Mouse (Mus musculus) embryo, embryonic 10 days (tissue): ENCODE measurements around the gene Nfkbie.
A peak's percentile ranks its signal among the peaks of the same experiment; 100 is the strongest.

Source experiments
- DNase-seq: peaks from one replicate; pipeline ENCODE4 v3.0.0-alpha.2; 2015; ENCODE audit warnings: low spot score

The Nfkbie gene

DNA sequence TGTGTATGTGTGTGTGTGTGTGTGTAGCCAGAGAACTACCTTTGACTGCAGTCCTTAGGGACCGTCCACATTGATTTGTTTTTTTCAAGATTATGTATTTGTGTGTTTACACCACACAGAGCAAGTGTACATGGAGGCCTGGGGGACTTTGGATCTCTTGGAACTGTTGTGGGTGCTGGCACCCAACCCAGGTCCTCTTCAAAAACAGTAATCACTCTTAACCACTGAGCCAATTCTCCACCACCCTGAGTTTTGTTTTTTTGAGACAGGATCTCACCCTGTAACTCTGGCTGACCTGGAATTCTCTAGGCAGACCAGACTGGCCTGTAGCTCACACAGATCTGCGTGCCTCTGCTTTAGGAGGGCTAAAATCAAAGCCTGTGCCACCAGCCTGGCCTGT is 42.9 kb downstream of the Nfkbie start:
- DNase-seq: no peak

DNA sequence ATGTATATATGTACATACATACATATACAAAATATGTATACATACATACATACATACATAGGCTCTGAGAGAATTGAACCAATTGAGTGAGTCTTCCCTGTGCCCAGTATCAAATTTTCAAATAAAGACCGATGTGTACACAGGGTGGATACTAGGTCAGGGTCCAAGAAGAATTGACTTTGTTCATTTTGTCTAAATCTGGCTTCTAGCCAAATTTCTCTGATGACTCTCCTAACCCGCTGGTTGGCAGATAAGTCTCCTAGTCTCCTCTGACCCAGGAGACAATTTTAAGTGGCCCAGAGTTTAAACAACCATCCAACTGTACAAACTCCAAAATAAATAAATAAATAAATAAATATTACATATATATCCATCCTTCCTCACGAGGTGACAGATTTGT is 43.4 kb downstream of the Nfkbie start:
- no peak for DNase-seq

DNA sequence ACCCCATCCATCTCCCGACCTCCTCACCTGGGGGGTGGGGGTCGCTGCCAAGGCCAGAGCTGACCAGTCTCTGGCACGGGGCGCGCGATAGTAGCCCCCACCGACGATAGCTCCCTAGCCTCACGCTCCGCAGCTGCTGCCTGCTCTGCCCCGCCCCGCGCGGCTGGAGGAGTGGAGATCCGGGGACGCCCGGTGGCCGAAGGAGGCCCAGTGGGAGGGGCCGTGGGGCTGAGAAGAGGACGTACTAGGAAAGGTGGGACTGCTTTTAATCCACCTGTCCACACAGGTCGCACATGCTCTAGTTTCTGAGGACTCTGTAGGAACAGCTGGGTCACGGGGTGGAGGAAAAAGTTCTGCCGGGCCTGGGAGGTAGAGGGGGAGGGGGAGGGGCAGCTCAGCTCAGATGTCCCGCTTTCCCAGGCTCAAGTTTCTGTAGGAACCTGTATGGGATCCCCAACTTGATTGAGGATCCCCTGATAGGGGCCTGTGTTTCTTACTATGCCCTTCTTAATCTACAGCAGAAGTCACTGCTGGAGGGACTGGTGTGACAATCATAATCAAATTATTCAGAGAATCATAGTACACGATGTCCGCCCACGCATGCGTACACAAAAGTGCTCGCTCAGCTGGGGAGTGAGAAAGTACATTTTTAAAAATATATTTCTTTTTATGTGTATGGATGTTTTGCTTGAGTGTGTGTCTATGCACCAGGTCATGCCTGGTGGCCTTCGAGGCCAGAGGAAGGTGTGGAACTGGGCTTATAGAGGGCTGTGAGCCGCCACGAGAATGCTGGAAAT is 44.1 kb downstream of the Nfkbie start, which contains the start of gene Slc29a1:
Gene Slc29a1 (minus strand): TSS at position 161 of the 797 bp plus-strand sequence.
- peak; percentile 70 for DNase-seq

DNA sequence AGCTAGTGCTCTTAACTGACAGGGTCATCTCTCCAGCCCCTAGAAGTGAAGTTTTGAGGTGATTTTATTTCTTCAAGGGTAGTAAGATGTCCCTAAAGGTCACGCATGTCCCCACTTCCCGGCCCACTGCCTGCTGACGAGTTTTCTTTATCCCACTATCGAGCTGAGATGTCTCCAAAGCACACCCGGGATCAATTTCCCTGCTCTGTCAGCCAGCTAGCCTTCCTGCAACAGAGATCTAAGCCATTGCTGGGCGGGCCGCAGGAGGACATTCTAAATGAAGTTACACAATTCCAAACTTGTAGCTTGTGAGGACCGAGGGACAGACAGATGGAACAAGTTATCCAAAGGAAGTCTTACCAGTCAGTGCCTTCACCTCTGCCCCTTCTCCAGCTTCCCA is 44.8 kb downstream of the Nfkbie start:
- no peak for DNase-seq

DNA sequence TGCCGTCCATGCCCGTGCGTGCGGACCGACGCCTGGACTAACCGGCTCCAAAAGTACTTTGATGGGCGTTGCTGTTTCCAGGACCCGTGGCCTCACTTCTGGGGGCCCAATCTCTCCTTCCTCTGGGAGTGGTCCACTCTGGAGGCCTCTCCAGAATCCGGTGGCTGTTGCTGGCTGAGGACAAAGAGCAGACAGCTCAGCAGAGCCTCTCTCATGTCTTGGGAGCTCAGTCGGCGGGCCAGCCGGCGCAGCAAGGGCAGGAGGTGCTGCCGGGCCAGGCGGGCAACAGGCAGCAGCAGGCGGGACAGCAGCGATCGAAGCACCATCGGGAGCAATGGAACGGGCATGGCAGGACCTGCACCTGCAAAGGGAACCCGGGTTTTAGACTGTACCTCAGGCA is 45.8 kb downstream of the Nfkbie start:
- no peak for DNase-seq

DNA sequence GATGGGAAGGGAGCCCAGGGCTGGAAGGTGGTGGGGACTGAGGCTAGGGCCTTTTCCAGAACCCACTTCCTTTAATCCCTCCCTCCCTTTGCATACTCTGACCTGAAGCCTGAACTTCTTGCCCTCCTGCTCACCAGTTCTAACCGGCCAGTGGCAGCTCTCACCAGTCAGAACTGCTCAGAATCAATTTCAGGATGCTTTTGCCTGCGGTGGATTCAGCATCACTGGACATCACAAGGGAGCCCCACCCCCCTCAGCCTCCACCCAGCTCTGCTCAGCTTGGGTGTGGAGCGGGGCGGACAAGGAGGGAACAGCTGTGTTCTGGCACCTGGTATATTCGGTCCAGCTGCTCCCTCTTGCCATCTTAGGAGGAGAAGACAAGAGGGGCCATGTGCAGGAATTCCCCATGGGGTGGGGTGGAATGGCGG is 46.4 kb downstream of the Nfkbie start, which contains the start of gene Mymx:
Gene Mymx (minus strand): TSS at position 226 of the 428 bp plus-strand sequence.
- no peak for DNase-seq

DNA sequence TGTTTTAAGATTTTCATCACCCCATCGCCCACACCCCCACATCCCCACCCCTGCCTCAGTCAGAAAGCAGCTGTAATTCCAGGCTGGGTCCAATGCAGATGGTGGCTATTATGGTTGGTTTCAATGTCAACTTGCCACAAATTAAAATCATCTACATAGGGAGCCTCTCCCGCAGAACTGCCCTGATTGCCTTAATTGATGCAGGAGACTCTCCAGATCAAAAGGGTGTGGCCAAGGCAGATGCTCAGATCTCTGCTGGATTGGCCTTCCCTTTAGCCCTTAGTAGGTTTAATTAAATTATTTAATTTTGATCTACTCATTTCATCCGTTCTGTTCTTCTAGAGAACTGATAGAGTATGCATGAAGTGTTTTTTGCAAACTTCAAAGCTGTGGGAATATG is 47.5 kb downstream of the Nfkbie start:
- DNase-seq: no peak

DNA sequence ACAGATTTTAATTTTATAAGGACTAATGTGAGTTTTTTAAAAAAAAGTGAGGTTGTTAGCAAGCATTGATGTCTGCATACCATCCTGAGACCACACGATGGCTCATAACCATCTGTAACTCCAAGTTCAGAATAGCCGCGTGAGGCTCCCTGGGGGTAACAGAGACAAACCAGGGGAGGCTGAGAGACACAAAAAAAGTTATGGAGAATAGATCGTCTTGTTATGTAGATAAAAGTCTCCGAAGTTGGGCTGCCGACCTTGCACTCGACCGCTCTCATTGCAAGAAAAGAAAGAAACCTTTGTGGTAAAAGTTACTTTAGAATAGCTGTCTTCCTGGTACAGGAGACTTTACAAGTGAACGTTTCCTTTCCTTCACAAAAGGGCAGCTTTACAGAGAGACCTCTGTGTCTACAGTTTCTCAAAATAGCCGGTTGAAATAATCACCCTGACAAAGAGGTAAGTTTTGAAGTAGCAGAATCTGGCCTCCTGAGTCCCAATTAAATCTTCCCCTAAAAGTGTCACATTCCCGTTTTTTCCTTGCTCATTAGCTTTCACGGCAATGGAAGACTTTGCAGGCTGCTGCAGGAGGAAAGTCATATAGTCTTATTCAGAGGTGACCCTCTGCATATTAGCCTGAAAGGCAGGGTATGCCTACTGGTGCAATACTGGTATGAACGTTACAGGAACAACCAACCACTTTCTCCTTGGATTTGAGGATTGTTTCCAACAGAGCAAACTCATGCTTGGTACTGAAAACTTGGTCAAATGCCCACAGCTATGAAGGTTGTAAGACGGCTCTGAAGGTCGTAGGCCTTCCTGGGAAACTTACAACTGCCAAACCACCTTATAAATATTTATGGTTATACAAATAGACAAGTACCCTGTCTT is 51.7 kb downstream of the Nfkbie start:
- no peak for DNase-seq

DNA sequence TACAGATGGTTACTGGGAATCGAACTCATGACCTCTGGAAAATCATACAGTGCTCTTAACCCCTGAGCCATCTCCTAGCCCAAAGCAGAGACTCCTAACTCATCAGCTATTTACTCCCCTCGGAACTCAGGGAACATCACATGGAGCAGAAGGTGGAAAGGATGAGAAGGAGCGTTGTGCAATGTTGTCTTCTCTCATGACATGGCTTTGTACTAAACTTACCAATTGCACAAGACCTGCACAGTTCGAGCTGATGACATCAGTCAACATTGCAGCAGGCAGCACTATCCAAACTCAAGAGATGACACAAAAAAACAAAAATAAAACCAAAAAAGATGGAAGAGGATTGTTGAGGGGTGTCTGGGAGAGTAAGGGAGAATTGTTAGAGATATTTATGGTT is 52.9 kb downstream of the Nfkbie start:
- no peak for DNase-seq

DNA sequence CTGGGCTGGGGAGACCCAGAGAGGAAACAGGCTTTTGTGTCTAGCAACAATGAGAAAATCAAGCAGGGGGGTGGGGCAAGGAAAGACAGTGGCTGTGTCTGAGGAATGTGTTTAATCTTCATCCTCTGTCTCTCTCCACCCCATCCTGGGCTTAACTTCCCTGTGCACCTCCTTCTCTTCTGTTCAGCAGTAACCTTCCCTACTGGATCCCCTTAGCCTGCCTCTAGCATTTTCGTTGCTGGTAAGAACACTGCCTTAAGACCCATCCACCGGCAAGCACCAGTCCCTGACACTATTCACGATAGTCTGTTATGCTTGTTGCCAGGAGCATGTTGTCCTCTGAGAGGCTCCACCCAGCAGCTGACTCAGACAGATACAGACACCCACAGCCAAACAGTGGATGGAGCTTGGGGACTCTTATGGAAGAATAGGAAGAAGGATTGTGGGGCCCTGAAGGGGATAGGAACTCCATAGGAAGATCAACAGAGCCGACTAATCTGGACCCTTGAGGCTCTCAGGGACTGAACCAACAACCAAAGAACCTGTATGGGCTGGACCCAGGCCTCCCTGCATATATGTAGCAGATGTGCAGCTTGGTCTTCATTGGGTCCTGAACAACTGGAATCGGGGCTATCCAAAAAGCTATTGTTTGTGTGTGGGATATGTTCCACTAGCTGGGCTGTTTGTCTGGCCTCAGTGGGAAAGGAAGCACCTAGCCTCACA is 54.8 kb downstream of the Nfkbie start:
- no peak for DNase-seq

DNA sequence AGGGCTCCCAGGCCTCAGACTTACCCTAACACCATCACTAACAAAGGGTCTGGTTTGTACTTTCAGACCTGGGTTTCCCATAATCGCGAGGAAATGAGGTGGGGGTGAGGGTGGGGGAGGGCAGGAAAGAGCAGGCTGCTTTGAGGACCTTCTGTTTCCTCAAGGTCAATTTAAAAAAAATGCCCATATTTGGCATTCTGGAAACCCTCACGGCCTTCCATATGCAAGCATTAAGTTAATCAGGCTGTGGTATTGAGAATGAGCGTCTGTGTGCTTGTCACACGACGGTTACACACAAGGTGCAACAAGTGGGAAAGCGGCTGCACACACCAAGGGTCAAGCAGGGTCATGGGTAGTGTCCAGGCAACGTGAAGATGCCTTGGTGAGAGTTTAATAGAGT is 56.5 kb downstream of the Nfkbie start:
- no peak for DNase-seq
